Mouse (Mus musculus) liver, adult 2 months (tissue): Measurements from ENCODE around the gene Cd8a. TPM values are rescaled to one million over a fixed set of nuclear protein-coding genes. Genes with fewer than 3 reads are reported as not detected.
"Not testable (repeated sequence)": the region's sequence is repeated elsewhere in the genome, so short reads cannot be mapped to it uniquely, and the experiment has no call there.

Experiments used
- DNase-seq: peaks from one replicate; pipeline ENCODE4 v3.0.0-alpha.2; 2011; ENCODE audit warnings: low read depth, low spot score; ENCODE audit errors: extremely low read depth
- H3K27ac ChIP-seq: fragments of 200-500 bp; replicated peaks from 2 replicates; pipeline ENCODE4 v1.5.1; 2012; ENCODE audit warnings: low read depth, mild to moderate bottlenecking, control low read depth, inconsistent platforms, low read length; ENCODE audit not compliant: insufficient read depth
- H3K27me3 ChIP-seq: fragments of 200-500 bp; 2 replicates; pipeline ENCODE4 v1.6.1; 2012; ENCODE audit warnings: mild to moderate bottlenecking, moderate library complexity, low read length, inconsistent platforms; ENCODE audit not compliant: control insufficient read depth, insufficient read depth
- H3K36me3 ChIP-seq: fragments of 200-500 bp; 2 replicates; pipeline ENCODE4 v1.6.1; 2012; ENCODE audit warnings: low read length, inconsistent platforms; ENCODE audit not compliant: control insufficient read depth, insufficient read depth
- H3K4me1 ChIP-seq: fragments of 200-500 bp; 2 replicates; pipeline ENCODE4 v1.6.1; 2011; ENCODE audit warnings: low read length; ENCODE audit not compliant: control insufficient read depth, insufficient read depth
- H3K4me3 ChIP-seq: fragments of 200-500 bp; 2 replicates; pipeline ENCODE4 v1.5.1; 2011; ENCODE audit warnings: low read depth, mild to moderate bottlenecking, control low read depth, low read length, moderate library complexity; ENCODE audit not compliant: insufficient read depth
- H3K79me2 ChIP-seq: fragments of 200-500 bp; 2 replicates; pipeline ENCODE4 v1.6.1; 2012; ENCODE audit warnings: inconsistent platforms, mild to moderate bottlenecking, low read length, moderate library complexity; ENCODE audit not compliant: control insufficient read depth, insufficient read depth
- H3K9ac ChIP-seq: fragments of 200-500 bp; 2 replicates; pipeline ENCODE4 v1.6.1; 2012; ENCODE audit warnings: low read depth, mild to moderate bottlenecking, control low read depth, inconsistent platforms, low read length
- CTCF ChIP-seq: fragments of 200-500 bp; IDR thresholded peaks from 2 replicates; pipeline ENCODE4 v1.5.1; 2011; ENCODE audit warnings: low read depth, low read length, control low read depth
- POLR2A ChIP-seq: fragments of 200-500 bp; IDR thresholded peaks from 2 replicates; pipeline ENCODE4 v1.6.1; 2011; ENCODE audit warnings: low read length, control low read depth; ENCODE audit not compliant: insufficient read depth; ENCODE audit errors: extremely low read depth
- WGBS: fragments of 180-500 bp; shearing (Covaris S2); methylation state at CpG from one replicate; pipeline ENCODE4 v1.1.7; 2018; 5-methylcytosine and 5-hydroxymethylcytosine counted together
- polyA plus RNA-seq: library from polyadenylated mRNA; depleted of rRNA; stranded (reverse); fragments of >200 nt; gene quantifications from 2 replicates; pipeline ENCODE4 v1.2.3, GENCODE M21; 2012; rRNA removed
- total RNA-seq: library from RNA; depleted of rRNA; stranded (reverse); fragments of >200 nt; gene quantifications from 2 replicates; pipeline ENCODE4 v1.2.3, GENCODE M21; 2014; rRNA removed

Cd8a gene
- total RNA-seq (0.13 and 0.18 TPM in 2 replicates), polyA plus RNA-seq (0.12 and 0.22 TPM in 2 replicates)

DNA sequence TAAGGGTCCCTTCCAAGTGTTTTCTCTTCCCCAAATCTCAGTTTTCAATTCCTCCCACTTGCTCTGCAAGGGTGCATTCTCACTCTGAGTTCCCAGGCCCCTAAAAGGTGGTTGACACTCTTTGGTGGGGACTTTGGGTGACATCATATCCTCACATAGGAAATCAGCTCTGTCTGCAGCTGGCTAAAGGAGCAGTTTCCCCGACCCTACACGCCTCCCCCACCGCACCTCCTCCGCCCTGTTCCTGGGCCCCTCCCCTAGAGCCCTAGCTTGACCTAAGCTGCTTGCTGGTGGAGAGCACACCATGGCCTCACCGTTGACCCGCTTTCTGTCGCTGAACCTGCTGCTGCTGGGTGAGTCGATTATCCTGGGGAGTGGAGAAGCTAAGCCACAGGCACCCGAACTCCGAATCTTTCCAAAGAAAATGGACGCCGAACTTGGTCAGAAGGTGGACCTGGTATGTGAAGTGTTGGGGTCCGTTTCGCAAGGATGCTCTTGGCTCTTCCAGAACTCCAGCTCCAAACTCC is at the start of gene Cd8a:
TSS of gene Cd8a (plus strand) at position 179 of the 527 bp plus-strand sequence.
- H3K4me1 ChIP-seq, result no peaks in the 10 kb centered on the region
- DNase-seq, result no peak
- TF ChIP-seq CTCF (no peak), POLR2A (no peak)
- H3K36me3 ChIP-seq, result no peaks in the 10 kb centered on the region
- no peaks in the 10 kb centered on the region for H3K79me2 ChIP-seq
- H3K9ac ChIP-seq, result no peak within 1 kb of the TSS
- H3K4me3 ChIP-seq, result no peak within 1 kb of the TSS
- H3K27ac ChIP-seq, result no peak within 1 kb of the TSS
- WGBS, result 75% methylated on average over 14 of the region's 14 CpGs
- no peaks in the 10 kb centered on the region for H3K27me3 ChIP-seq

DNA sequence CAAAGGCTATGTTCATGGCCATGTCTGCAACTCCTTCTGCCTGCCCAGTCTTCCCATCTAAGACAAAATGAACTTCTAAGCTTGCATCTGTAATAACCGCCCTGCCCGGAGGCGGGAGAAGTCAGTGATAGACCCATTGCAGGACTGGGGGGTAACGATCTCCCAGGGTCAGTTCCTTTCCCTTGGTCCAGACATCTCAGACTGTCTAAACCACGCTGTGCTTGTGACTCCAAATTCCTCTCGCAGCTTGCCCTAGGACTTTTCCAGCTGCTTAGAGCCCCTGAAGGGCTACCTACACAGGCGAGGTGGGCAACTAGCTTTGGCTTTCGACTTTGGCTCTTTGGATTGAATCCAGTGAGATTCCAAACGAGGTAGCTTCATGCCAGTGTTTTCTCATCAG is 48.4 kb upstream of the Cd8a start:
- Histone ChIP-seq H3K36me3 (no peaks in the 10 kb centered on the region), H3K4me3 (no peak overlapping the region), H3K27me3 (no peaks in the 10 kb centered on the region), H3K9ac (no peak overlapping the region), H3K4me1 (no peaks in the 10 kb centered on the region), H3K27ac (no peak overlapping the region), H3K79me2 (no peaks in the 10 kb centered on the region)
- no peak for TF ChIP-seq POLR2A
- no peak for TF ChIP-seq CTCF
- WGBS, result 88% methylated on average over 9 of the region's 9 CpGs
- DNase-seq, result no peak

GRCm38 (mm10) chr6:71329881-71330280 is 43.3 kb upstream of the Cd8a start:
- no peaks in the 10 kb centered on the region for H3K27me3 ChIP-seq
- no peaks in the 10 kb centered on the region for H3K79me2 ChIP-seq
- H3K4me3 ChIP-seq, result no peak overlapping the region
- H3K36me3 ChIP-seq, result no peaks in the 10 kb centered on the region
- 78% methylated on average over 6 of the region's 6 CpGs for WGBS
- H3K9ac ChIP-seq, result no peak overlapping the region
- DNase-seq, result no peak
- TF ChIP-seq CTCF, result no peak
- TF ChIP-seq POLR2A, result no peak
- H3K4me1 ChIP-seq, result no peaks in the 10 kb centered on the region
- no peak overlapping the region for H3K27ac ChIP-seq

- Histone ChIP-seq H3K4me3 (no peak overlapping the region), H3K27ac (no peak overlapping the region), H3K4me1 (no peaks in the 10 kb centered on the region), H3K27me3 (no peaks in the 10 kb centered on the region), H3K9ac (no peak overlapping the region), H3K36me3 (no peaks in the 10 kb centered on the region), H3K79me2 (no peaks in the 10 kb centered on the region)
- no peak for DNase-seq
- TF ChIP-seq CTCF, result no peak
- no peak for TF ChIP-seq POLR2A
- 85% methylated on average over 7 of the region's 7 CpGs for WGBS
These were observed 42.7 kb upstream of the Cd8a start for GRCm38 (mm10) chr6:71330486-71330885.

GRCm38 (mm10) chr6:71331491-71331890 is 41.7 kb upstream of the Cd8a start:
- H3K4me3 ChIP-seq, H3K27me3 ChIP-seq, H3K36me3 ChIP-seq, H3K27ac ChIP-seq, DNase-seq, H3K4me1 ChIP-seq, H3K79me2 ChIP-seq, H3K9ac ChIP-seq: not testable (repeated sequence)
- WGBS, result 81% methylated on average over 2 of the region's 4 CpGs

DNA sequence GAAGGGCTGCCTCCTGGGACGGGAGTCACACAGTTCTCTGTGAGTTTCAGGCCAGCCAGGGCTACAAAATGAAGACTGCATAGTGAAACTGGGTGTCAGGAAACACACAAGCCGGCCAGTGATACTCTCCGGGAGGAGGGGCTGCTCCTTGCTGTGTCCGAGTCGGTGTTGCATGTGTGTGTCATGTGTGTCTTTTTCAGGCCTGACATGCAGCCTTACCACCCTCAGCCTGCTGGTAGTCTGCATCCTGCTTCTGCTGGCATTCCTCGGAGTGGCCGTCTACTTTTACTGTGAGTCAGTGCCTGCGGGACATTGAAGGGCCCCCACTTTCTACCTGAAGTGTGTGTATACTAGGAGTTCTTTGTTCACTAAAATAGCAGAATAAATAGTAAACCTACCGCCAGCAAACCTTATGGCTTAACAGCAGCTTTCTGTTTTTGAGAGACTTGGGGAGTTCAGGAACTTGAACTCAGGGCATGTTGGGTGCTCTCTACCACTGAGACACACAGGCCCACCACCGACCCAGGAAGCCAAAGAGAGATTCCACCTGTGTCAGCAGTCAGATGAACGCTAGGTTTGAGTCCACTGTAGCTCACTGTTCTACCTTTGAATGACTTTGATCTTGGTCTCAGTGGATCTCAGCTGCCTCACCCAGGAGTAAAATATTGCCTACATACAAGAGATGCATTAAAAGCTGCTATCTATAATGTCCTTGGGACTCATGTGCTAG is 40.8 kb upstream of the Cd8a start:
- DNase-seq, result no peak
- no peaks in the 10 kb centered on the region for H3K4me1 ChIP-seq
- H3K79me2 ChIP-seq, result no peaks in the 10 kb centered on the region
- TF ChIP-seq CTCF (no peak), POLR2A (no peak)
- no peak overlapping the region for H3K27ac ChIP-seq
- WGBS, result 88% methylated on average over 11 of the region's 11 CpGs
- no peaks in the 10 kb centered on the region for H3K27me3 ChIP-seq
- H3K36me3 ChIP-seq, result no peaks in the 10 kb centered on the region
- H3K4me3 ChIP-seq, result no peak overlapping the region
- no peak overlapping the region for H3K9ac ChIP-seq
